Mouse (Mus musculus) CD4-positive, CD25-positive, alpha-beta regulatory T cell, adult 2 months (primary cell): ENCODE results near the gene Zfp536.

ENCODE experiments used
- DNase-seq: peaks from one replicate; pipeline ENCODE4 v3.0.0-alpha.2; 2012; ENCODE audit warnings: low read depth, low spot score

The Zfp536 gene

GRCm38 (mm10) chr7:37554405-37554804, 219.0 kb downstream of the Zfp536 start:
- no peak for DNase-seq

GRCm38 (mm10) chr7:37553646-37554045, 219.8 kb downstream of the Zfp536 start:
- no peak for DNase-seq

- no peak for DNase-seq
Measured at GRCm38 (mm10) chr7:37552384-37552783, 221.1 kb downstream of the Zfp536 start.

- no peak for DNase-seq
Measured at GRCm38 (mm10) chr7:37548805-37549204, 224.6 kb downstream of the Zfp536 start.

GRCm38 (mm10) chr7:37544011-37544410, 229.4 kb downstream of the Zfp536 start:
- no peak for DNase-seq

- no peak for DNase-seq
Measured at GRCm38 (mm10) chr7:37542951-37543350, 230.5 kb downstream of the Zfp536 start.

- no peak for DNase-seq
Measured at GRCm38 (mm10) chr7:37531166-37531565, 242.3 kb downstream of the Zfp536 start.

- no peak for DNase-seq
Measured at GRCm38 (mm10) chr7:37528311-37528710, 245.1 kb downstream of the Zfp536 start.

GRCm38 (mm10) chr7:37527890-37528289, 245.6 kb downstream of the Zfp536 start:
- no peak for DNase-seq

GRCm38 (mm10) chr7:37521407-37521806, 252.0 kb downstream of the Zfp536 start:
- DNase-seq = no peak

- DNase-seq = no peak
Measured at GRCm38 (mm10) chr7:37510933-37511675, 262.3 kb downstream of the Zfp536 start.

GRCm38 (mm10) chr7:37509700-37510099, 263.7 kb downstream of the Zfp536 start:
- no peak for DNase-seq

GRCm38 (mm10) chr7:37505548-37505947, 267.9 kb downstream of the Zfp536 start:
- no peak for DNase-seq

- no peak for DNase-seq
Measured at GRCm38 (mm10) chr7:37505096-37505495, 268.3 kb downstream of the Zfp536 start.

GRCm38 (mm10) chr7:37498881-37499280, 274.6 kb downstream of the Zfp536 start:
- DNase-seq = peak; percentile 32

GRCm38 (mm10) chr7:37496491-37496890, 276.9 kb downstream of the Zfp536 start:
- no peak for DNase-seq

GRCm38 (mm10) chr7:37490312-37490711, 283.1 kb downstream of the Zfp536 start:
- DNase-seq = peak; percentile 83

GRCm38 (mm10) chr7:37484946-37485345, 288.5 kb downstream of the Zfp536 start:
- no peak for DNase-seq

GRCm38 (mm10) chr7:37482564-37482963, 290.9 kb downstream of the Zfp536 start:
- DNase-seq = peak; percentile 42

- DNase-seq = no peak
Measured at GRCm38 (mm10) chr7:37481165-37481564, 292.3 kb downstream of the Zfp536 start.

- no peak for DNase-seq
Measured at GRCm38 (mm10) chr7:37477309-37477708, 296.1 kb downstream of the Zfp536 start.

- DNase-seq = no peak
Measured at GRCm38 (mm10) chr7:37475485-37475884, 298.0 kb downstream of the Zfp536 start.

GRCm38 (mm10) chr7:37474284-37474683, 299.2 kb downstream of the Zfp536 start:
- no peak for DNase-seq
